Mouse (Mus musculus) midbrain, postnatal 0 days (tissue): Measurements from ENCODE around the gene Plcd1. TPM values are rescaled to one million over a fixed set of nuclear protein-coding genes. Genes with fewer than 3 reads are reported as not detected.

Experiments
- ATAC-seq: fragments of 200-750 bp; cut with Nextera tagmentation; 2 replicates; pipeline ENCODE4 v1.8.0; 2017; ENCODE audit warnings: moderate number of reproducible peaks, mild to moderate bottlenecking, moderate TSS enrichment, moderate library complexity; ENCODE audit not compliant: low FRiP score
- DNase-seq: peaks from one replicate; pipeline ENCODE4 v3.0.0-alpha.2; 2015; ENCODE audit warnings: low spot score
- H3K27ac ChIP-seq: fragments of 300-500 bp; sonication (generic); 2 replicates; pipeline ENCODE4 v1.5.1; 2014; ENCODE audit warnings: low read depth, mild to moderate bottlenecking, low read length, mixed read lengths
- H3K27me3 ChIP-seq: fragments of 300-500 bp; sonication (generic); 2 replicates; pipeline ENCODE4 v1.6.1; 2014; ENCODE audit warnings: low read length, control low read depth, mixed read lengths; ENCODE audit not compliant: insufficient read depth
- H3K36me3 ChIP-seq: fragments of 300-500 bp; sonication (generic); 2 replicates; pipeline ENCODE4 v1.6.1; 2014; ENCODE audit warnings: low read length, control low read depth, mixed read lengths; ENCODE audit not compliant: insufficient read depth
- H3K4me1 ChIP-seq: fragments of 300-500 bp; sonication (generic); 2 replicates; pipeline ENCODE4 v1.6.1; 2014; ENCODE audit warnings: mild to moderate bottlenecking, control low read depth, antibody characterized with exemption, low read length, mixed read lengths; ENCODE audit not compliant: insufficient read depth
- H3K4me2 ChIP-seq: fragments of 300-500 bp; sonication (generic); 2 replicates; pipeline ENCODE4 v1.6.1; 2014; ENCODE audit warnings: low read depth, mild to moderate bottlenecking, low read length, mixed read lengths; ENCODE audit not compliant: poor library complexity, severe bottlenecking
- H3K4me3 ChIP-seq: fragments of 300-500 bp; sonication (generic); 2 replicates; pipeline ENCODE4 v1.5.1; 2014; ENCODE audit warnings: low read depth, mild to moderate bottlenecking, low read length, moderate library complexity
- H3K9ac ChIP-seq: fragments of 300-500 bp; sonication (generic); replicated peaks from 2 replicates; pipeline ENCODE4 v1.6.1; 2014; ENCODE audit warnings: mild to moderate bottlenecking, low read length, moderate library complexity, mixed read lengths; ENCODE audit not compliant: poor library complexity, severe bottlenecking
- H3K9me3 ChIP-seq: fragments of 300-500 bp; sonication (generic); 2 replicates; pipeline ENCODE4 v1.6.1; 2016; ENCODE audit warnings: low read length, control low read depth
- CTCF ChIP-seq: IDR thresholded peaks from 2 replicates; pipeline ENCODE4 v1.5.1; 2016; ENCODE audit warnings: antibody characterized with exemption, mild to moderate bottlenecking
- WGBS: fragments of 180-500 bp; shearing (Covaris S2); extraction: QIAGEN DNeasy Blood & Tissue Kit; methylation state at CpG from one replicate; pipeline ENCODE4 v1.1.7; 2014; 5-methylcytosine and 5-hydroxymethylcytosine counted together
- polyA plus RNA-seq: library from polyadenylated mRNA; unstranded; fragments of >200 nt; fragmentation: Nextera tagmentation; extraction: Ambion mirVana; gene quantifications from 2 replicates; pipeline ENCODE4 v1.2.1, GENCODE M21; 2015
- total RNA-seq: library from RNA; depleted of rRNA; stranded (reverse); fragments of >200 nt; gene quantifications from 2 replicates; pipeline ENCODE4 v1.2.3, GENCODE M21; 2014

Gene Plcd1
- total and polyA plus RNA-seq, 2 experiments from 2014 or later, result 10.9 to 17.4 TPM

DNA sequence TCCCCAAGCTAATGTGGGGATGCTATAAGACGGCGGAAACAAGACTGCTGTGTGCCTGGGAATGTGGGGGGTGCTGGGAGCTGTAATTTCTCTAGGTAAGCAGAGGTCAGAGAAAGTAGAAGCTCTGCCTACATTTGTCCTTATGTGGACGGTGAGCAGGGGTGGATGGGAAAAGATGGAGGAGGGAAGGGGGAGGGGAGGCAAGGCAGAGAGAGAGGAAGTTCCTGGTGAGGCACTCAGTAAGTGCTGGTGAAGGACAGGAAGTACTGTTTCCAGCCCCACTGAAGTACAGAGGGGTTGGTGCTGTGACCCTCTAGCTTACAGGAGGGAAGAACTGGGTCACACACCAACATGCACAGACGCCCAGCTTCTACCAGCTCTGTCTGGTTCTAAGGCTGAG lies 29.0 kb downstream of the Plcd1 start:
- ATAC-seq, result no peak
- no peak for TF ChIP-seq CTCF

GRCm38 (mm10) chr9:119063036-119063644 lies 30.2 kb downstream of the Plcd1 start:
- no peak for TF ChIP-seq CTCF
- H3K27me3 ChIP-seq, result no peaks in the 10 kb centered on the region
- 34% methylated on average over 19 of the region's 19 CpGs for WGBS
- H3K4me3 ChIP-seq, result no peak overlapping the region
- H3K9me3 ChIP-seq, result no peaks in the 10 kb centered on the region
- H3K4me2 ChIP-seq, result no peak overlapping the region
- ATAC-seq, result no peak
- DNase-seq, result no peak
- H3K4me1 ChIP-seq, result no peaks in the 10 kb centered on the region
- no peak overlapping the region for H3K27ac ChIP-seq
- no peak overlapping the region for H3K9ac ChIP-seq
- H3K36me3 ChIP-seq, result no peaks in the 10 kb centered on the region

More for the DNA sequence above, 29.0 kb downstream of the Plcd1 start:
- Histone ChIP-seq H3K9ac (no peak overlapping the region), H3K27me3 (no peaks in the 10 kb centered on the region), H3K4me1 (no peaks in the 10 kb centered on the region), H3K4me3 (no peak overlapping the region), H3K36me3 (no peaks in the 10 kb centered on the region), H3K27ac (no peak overlapping the region), H3K4me2 (no peak overlapping the region), H3K9me3 (no peaks in the 10 kb centered on the region)
- no peak for DNase-seq
- 69% methylated on average over 4 of the region's 4 CpGs for WGBS

DNA sequence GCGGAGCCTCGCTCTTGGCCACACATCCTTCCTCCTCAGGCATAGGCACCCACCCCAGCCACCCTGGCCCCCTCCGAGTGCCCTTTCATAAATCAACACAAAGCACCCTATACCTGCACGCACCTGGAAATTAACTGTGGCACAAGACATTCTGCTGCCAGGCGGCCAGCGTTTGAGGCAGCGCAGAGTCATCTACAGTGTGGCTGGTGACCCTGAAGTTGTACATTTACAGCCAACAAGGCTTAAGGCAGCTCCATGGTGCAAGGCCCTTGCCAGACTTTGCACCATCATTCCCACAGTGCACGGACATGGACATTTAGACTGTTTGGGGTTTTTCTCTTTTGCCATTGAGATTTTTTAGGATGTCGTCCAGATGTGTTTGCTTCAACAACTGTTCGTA lies 32.6 kb downstream of the Plcd1 start:
- no peak overlapping the region for H3K9ac ChIP-seq
- no peak overlapping the region for H3K4me3 ChIP-seq
- ATAC-seq (no peak), DNase-seq (no peak)
- H3K27ac ChIP-seq, result no peak overlapping the region
- no peaks in the 10 kb centered on the region for H3K4me1 ChIP-seq
- H3K27me3 ChIP-seq, result no peaks in the 10 kb centered on the region
- no peaks in the 10 kb centered on the region for H3K36me3 ChIP-seq
- H3K4me2 ChIP-seq, result no peak overlapping the region
- WGBS, result 88% methylated on average over 10 of the region's 10 CpGs
- no peak for TF ChIP-seq CTCF
- no peaks in the 10 kb centered on the region for H3K9me3 ChIP-seq

- Histone ChIP-seq H3K4me1 (no peaks in the 10 kb centered on the region), H3K4me2 (no peak overlapping the region), H3K9me3 (no peaks in the 10 kb centered on the region), H3K27ac (no peak overlapping the region), H3K27me3 (no peaks in the 10 kb centered on the region), H3K36me3 (no peaks in the 10 kb centered on the region), H3K4me3 (no peak overlapping the region), H3K9ac (no peak overlapping the region)
- no peak for TF ChIP-seq CTCF
- WGBS, result 77% methylated on average over 7 of the region's 7 CpGs
- ATAC-seq (no peak), DNase-seq (no peak)
Observed at GRCm38 (mm10) chr9:119058245-119058644, 35.1 kb downstream of the Plcd1 start.

DNA sequence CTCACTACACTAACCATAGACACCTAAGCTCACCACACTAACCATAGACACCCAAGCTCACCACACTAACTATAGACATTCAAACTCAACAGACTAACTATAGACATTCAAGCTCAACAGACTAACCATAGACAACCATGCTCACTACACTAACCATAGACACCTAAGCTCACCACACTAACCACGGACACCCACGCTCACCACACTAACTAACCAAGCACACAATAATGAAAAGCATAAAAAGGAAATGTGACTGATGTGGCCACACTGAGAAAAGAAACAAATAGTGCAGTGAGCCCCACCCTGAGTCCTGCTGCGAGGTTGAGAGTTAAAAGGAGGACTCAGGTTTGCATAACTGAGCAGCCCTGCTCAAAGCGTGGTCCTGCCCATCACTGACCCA lies 38.0 kb downstream of the Plcd1 start:
- DNase-seq (no peak), ATAC-seq (no peak)
- 89% methylated on average over 4 of the region's 4 CpGs for WGBS
- TF ChIP-seq CTCF, result no peak
- no peaks in the 10 kb centered on the region for H3K27me3 ChIP-seq
- no peak overlapping the region for H3K4me2 ChIP-seq
- H3K9ac ChIP-seq, result no peak overlapping the region
- no peak overlapping the region for H3K27ac ChIP-seq
- no peaks in the 10 kb centered on the region for H3K9me3 ChIP-seq
- no peaks in the 10 kb centered on the region for H3K36me3 ChIP-seq
- no peaks in the 10 kb centered on the region for H3K4me1 ChIP-seq
- no peak overlapping the region for H3K4me3 ChIP-seq

DNA sequence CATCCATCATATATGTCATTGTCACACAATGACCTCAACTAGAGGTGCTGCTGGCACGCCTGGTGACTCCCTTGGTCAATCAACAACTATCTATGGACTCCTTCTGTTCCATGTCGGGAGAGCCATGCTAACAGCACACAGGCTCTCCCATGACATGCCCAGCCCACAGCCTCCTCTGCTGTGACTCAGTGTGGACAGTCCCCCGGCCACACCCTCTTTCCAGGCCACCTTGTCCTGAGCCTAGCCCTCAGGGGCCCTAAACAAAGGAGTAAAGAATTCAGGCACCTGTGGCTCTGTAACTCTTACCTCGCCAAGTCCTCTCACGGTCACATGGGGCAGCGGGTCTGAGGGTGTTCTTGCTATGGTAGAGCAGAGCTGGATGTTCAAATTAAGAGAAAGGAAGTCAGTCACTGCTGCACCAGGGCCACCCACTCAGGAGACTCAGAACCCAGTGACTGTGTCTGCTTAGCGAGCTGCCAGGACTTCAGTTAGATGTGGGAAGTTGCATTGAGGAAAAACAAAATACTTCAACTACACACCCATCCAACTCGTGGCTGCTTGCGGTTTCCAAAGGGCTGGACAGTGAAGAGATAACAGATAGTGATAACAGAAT lies 39.2 kb downstream of the Plcd1 start:
- no peaks in the 10 kb centered on the region for H3K36me3 ChIP-seq
- H3K9ac ChIP-seq, result no peak overlapping the region
- no peak for DNase-seq
- TF ChIP-seq CTCF, result no peak
- H3K27me3 ChIP-seq, result no peaks in the 10 kb centered on the region
- 85% methylated on average over 9 of the region's 9 CpGs for WGBS
- no peak for ATAC-seq
- H3K4me2 ChIP-seq, result no peak overlapping the region
- H3K9me3 ChIP-seq, result no peaks in the 10 kb centered on the region
- no peaks in the 10 kb centered on the region for H3K4me1 ChIP-seq
- no peak overlapping the region for H3K4me3 ChIP-seq
- H3K27ac ChIP-seq, result no peak overlapping the region
